Mouse (Mus musculus) urinary bladder, postnatal 0 days (tissue): Measurements from ENCODE around the gene Myo5c. TPM values are rescaled to one million over a fixed set of nuclear protein-coding genes. Genes with fewer than 3 reads are reported as not detected.

Experiments
- polyA plus RNA-seq: library from polyadenylated mRNA; unstranded; fragments of >200 nt; fragmentation: Nextera tagmentation; extraction: Ambion mirVana; gene quantifications from 2 replicates; pipeline ENCODE4 v1.2.1, GENCODE M21; 2015

The Myo5c gene
- 1.5 TPM in 2 replicates for polyA plus RNA-seq

GRCm38 (mm10) chr9:75231841-75232746 is at the start of gene Myo5c:
Gene Myo5c, plus strand, starts transcription at chr9:75232020.

GRCm38 (mm10) chr9:75306126-75306898 is 74.5 kb downstream of the Myo5c start, which contains the start of gene Gnb5:
Gene Gnb5, plus strand, starts transcription at chr9:75306288.

GRCm38 (mm10) chr9:75347458-75347857 is 115.6 kb downstream of the Myo5c start, which contains the start of gene Bcl2l10:
Gene Bcl2l10, plus strand, starts transcription at chr9:75347758.

Other genes with a start within 250 kb of the Myo5c start
- gene Arpp19, start 194.4 kb upstream of the Myo5c start, polyA plus RNA-seq = 222 and 243 TPM in 2 replicates
- gene Myo5a, start 161.0 kb upstream of the Myo5c start, polyA plus RNA-seq = 10.9 and 11.4 TPM in 2 replicates
- 19.4 and 20.2 TPM in 2 replicates for gene Gnb5, start 74.3 kb downstream of the Myo5c start, polyA plus RNA-seq
- gene Bcl2l10, start 115.7 kb downstream of the Myo5c start, polyA plus RNA-seq = not detected in 2 replicates
- gene Mapk6, start 178.0 kb downstream of the Myo5c start, polyA plus RNA-seq = 46.9 and 56.9 TPM in 2 replicates
- 17.3 and 19.5 TPM in 2 replicates for gene Leo1, start 209.5 kb downstream of the Myo5c start, polyA plus RNA-seq